Mouse (Mus musculus): ENCODE measurements at regions not wholly inside any gene's neighbourhood (a gene's known extent, or its start where the extent isn't known, plus 50 kb on each side); places are given as distances from the start of the nearest gene placed in this dataset.
A peak's percentile ranks its signal among the peaks of the same experiment; 100 is the strongest.

DNA sequence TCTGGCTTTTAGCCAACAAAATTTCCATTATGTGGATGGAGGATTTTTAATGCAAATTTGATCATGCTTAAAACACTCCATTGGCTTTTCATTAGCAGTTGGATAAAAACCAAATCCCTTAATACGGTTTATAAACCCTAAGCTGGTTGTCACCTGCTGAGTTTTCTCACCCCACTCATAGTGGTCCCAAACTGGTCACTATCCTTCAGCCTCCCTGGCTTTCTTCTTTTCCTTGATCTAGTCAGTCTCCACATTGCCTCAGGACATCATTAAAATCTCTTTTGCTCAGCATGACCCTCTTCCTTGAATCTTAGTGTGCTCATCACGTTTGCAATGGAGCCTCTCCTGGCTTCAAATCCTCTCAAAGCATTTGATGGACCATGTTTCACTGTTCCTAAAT is 340.9 kb upstream of the Cntn3 start:
- no peak for TF ChIP-seq CTCF (IDR thresholded peaks at IDR 0.05)
- Histone ChIP-seq H3K4me3 (no peak overlapping the region), H3K27ac (no peak overlapping the region)
- intact Hi-C loops (cut with DNase I) = no loop called here
- DNase-seq (ENCODE audit: extremely low spot score in 1 of 2, low spot score in 2 of 2) = no peak

DNA sequence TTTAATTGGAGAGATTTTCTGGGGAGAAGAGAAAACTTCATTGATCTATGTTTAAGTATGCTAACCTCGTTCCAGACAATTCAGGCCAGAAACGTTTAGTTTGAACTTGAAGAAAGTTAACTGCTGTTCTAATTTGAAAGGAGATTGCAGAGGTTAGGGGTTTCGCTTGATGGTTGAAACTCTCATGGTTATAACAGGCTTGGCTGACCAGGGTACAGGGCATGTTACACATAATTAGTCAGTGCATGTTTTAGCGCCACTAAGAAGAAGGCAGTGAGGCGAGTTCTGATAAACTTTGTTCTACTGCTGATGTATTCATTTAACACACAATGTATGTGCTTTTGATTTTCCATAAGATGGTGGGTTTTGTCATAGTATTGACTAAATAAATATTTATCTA is 331.1 kb upstream of the Cntn3 start:
- Histone ChIP-seq H3K4me3 (no peak overlapping the region), H3K27ac (no peak overlapping the region)
- intact Hi-C loops (cut with DNase I) = no loop called here
- no peak for TF ChIP-seq CTCF (IDR thresholded peaks at IDR 0.05)
- no peak for DNase-seq (ENCODE audit: extremely low spot score in 1 of 2, low spot score in 2 of 2)

DNA sequence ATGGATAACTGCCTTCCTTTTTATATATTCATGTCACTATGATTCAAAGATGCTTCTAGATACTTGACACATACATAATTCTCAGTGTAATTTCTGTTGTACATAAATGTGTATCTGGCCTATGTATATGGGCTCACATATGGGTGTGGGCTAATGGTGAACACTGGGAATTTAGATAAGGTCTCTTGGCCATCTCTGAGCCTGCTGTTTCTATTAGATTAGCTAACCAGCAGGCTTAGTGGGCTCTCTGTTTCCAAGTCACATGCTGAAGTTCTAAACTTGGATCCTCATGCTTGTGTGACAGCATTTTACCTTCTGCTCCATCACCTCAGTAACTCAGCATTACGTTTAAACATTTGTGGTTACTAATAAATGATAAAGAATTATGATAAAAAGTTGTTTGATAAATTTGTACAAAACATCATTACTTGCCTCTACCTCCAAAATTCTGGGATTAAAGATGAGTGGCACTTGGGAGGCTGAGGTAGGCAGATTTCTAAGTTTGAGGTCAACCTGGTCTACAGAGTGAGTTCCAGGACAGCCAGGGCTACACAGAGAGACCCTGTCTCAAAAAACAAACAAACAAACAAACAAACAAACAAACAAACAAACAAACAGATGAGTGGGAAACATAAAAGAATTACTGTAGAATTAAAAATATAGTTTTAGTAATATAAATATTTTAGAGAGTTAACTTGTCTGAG is 327.7 kb upstream of the Cntn3 start:
- no peak for TF ChIP-seq CTCF (IDR thresholded peaks at IDR 0.05)
- H3K4me3 ChIP-seq = no peak overlapping the region
- intact Hi-C loops (cut with DNase I) = no loop called here
- no peak for DNase-seq (ENCODE audit: extremely low spot score in 1 of 2, low spot score in 2 of 2)
- H3K27ac ChIP-seq = no peak overlapping the region

DNA sequence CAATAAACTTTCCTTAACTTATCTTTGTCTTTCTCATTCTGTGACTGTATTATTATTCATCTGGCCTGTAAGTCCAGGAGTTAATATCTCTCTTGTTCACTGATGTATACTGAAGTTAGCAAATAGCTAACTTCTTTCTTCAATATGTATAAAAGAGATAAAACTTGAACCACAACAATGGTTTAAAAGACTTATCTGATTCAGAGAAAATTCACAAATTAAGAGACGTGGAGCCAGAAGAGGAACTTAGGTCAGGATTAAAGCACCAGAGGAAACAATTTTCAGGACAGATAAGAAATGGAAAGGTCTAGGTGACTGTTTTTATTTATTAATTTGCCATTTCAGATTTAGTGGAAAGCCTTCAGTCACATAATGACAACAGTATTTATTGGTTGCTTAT is 295.5 kb upstream of the Cntn3 start:
- DNase-seq (ENCODE audit: extremely low spot score in 1 of 2, low spot score in 2 of 2) = no peak
- Histone ChIP-seq H3K27ac (no peak overlapping the region), H3K4me3 (no peak overlapping the region)
- intact Hi-C loops (cut with DNase I) = no loop called here
- TF ChIP-seq CTCF (IDR thresholded peaks at IDR 0.05) = no peak

DNA sequence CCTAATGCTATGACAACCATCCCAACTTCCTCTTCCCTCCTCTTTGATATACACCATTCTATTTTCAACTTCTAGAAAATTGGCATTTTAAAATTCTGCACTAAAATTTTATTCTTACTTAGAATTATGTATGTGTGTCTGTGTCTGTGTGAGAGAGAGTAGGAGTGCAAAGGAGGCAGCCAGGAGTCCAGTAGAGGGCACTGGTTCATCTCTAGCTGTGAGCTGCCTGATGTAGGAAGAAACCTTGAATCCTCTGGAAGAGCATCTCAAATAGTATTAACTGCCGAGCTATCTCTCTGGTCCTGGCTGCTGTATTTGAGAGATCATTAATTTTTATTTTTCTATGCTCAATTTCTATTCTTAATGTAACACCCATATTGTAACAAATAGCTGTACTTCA is 271.6 kb upstream of the Cntn3 start:
- Histone ChIP-seq H3K4me3 (no peak overlapping the region), H3K27ac (no peak overlapping the region)
- peak; percentile 48 for TF ChIP-seq CTCF (IDR thresholded peaks at IDR 0.05)
- intact Hi-C loops (cut with DNase I) = loop anchor here (2.0 to 10.0 kb wide), 2 partner anchors 270 to 356 kb away; no protein-coding TSS in a partner anchor
- DNase-seq (ENCODE audit: extremely low spot score in 1 of 2, low spot score in 2 of 2) = no peak

DNA sequence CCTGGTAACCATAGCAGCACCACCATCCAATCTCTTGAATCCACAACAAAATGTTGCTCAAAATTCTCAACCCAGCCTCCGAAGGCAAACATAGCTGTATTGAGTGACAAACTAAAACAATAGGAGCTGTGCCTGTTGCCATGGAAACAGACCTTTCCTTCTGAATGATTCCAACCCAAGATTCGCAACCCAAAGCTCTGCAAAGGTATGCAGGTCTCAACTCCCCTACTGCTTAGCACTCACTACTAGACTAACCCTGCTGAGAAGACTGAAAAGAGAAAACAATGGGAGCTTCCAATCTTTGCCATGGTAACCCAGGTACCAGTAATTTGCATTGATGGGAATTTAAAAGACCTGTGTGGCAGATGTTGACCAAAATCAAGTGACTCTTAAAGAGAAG is 260.2 kb upstream of the Cntn3 start:
- no peak for TF ChIP-seq CTCF (IDR thresholded peaks at IDR 0.05)
- intact Hi-C loops (cut with DNase I) = no loop called here
- DNase-seq (ENCODE audit: extremely low spot score in 1 of 2, low spot score in 2 of 2) = no peak
- Histone ChIP-seq H3K27ac (no peak overlapping the region), H3K4me3 (no peak overlapping the region)

Measured in left cerebral cortex, adult 2 months (tissue).